Mouse (Mus musculus) thymus, adult 2 months (tissue): ENCODE measurements around the gene Mad2l2.
A peak's percentile ranks its signal among the peaks of the same experiment; 100 is the strongest.

ENCODE experiments used
- CTCF ChIP-seq: fragments of 200-500 bp; IDR thresholded peaks from 2 replicates; pipeline ENCODE4 v1.5.1; 2012; ENCODE audit warnings: mild to moderate bottlenecking, control low read depth, low read length, moderate library complexity, borderline replicate concordance; ENCODE audit not compliant: control insufficient read depth, poor library complexity, insufficient read depth; ENCODE audit errors: extremely low read depth
- POLR2A ChIP-seq: fragments of 200-500 bp; IDR thresholded peaks from 2 replicates; pipeline ENCODE4 v1.6.1; 2012; ENCODE audit warnings: mild to moderate bottlenecking, low read length, control low read depth, moderate library complexity; ENCODE audit not compliant: control insufficient read depth, poor library complexity, insufficient read depth; ENCODE audit errors: extremely low read depth

DNA sequence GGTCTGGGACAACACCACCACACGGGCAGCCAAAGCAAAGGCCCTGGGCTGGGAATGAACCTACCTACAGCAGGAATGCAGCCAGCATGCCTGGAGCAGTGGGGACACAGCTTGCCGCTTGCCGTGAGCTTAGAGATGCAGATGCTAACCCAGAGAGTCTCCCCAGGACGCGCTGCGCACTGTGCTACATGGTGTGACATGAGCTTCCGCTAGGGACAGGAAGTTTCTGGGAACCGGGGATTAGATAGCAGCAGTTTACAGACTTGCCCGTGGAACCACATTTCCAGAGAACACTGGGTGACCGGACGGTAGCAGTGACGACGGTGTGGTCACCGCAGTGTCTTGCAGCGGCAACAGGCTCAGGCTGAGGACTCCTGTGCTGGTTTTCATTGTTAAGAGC, 39.4 kb downstream of the Mad2l2 start:
- no peak for TF ChIP-seq POLR2A
- TF ChIP-seq CTCF, result 0 out of 2 replicates have a peak, but pooled peaks have one; percentile 6
